Mouse (Mus musculus): ENCODE results near the gene Cep112.

Cep112 gene

GRCm38 (mm10) chr11:108424889-108425591 is at the start of gene Cep112:
Cep112 (plus strand) TSS chr11:108425192.
- Histone ChIP-seq H3K4me3 (replicated peaks; ENCODE audit: low read length) (peak within 1 kb of the TSS; percentile 87), H3K4me1 (replicated peaks; ENCODE audit: low read depth, low read length) (peaks cover 49% of the 10 kb centered on the region), H3K36me3 (ENCODE audit: insufficient read depth, low read length) (no peaks in the 10 kb centered on the region), H3K9me3 (ENCODE audit: low read length) (no peaks in the 10 kb centered on the region), H3K27me3 (ENCODE audit: insufficient read depth, low read length) (peaks cover 8% of the 10 kb centered on the region; the same call in 1 of the 2 replicates)
- TF ChIP-seq POU5F1 (IDR thresholded peaks at IDR 0.05; ENCODE audit: borderline replicate concordance, low read length) (no peak), NANOG (IDR thresholded peaks at IDR 0.05; ENCODE audit: borderline replicate concordance, low read length) (no peak), CTCF (conservative IDR thresholded peaks at IDR 0.05; ENCODE audit: low read length) (no peak)

- H3K36me3 ChIP-seq (ENCODE audit: insufficient read depth, low read length) = no peaks in the 10 kb centered on the region
- H3K27me3 ChIP-seq (ENCODE audit: insufficient read depth, low read length) = no peaks in the 10 kb centered on the region
These were observed 48.2 kb upstream of the Cep112 start for GRCm38 (mm10) chr11:108376815-108377214.

DNA sequence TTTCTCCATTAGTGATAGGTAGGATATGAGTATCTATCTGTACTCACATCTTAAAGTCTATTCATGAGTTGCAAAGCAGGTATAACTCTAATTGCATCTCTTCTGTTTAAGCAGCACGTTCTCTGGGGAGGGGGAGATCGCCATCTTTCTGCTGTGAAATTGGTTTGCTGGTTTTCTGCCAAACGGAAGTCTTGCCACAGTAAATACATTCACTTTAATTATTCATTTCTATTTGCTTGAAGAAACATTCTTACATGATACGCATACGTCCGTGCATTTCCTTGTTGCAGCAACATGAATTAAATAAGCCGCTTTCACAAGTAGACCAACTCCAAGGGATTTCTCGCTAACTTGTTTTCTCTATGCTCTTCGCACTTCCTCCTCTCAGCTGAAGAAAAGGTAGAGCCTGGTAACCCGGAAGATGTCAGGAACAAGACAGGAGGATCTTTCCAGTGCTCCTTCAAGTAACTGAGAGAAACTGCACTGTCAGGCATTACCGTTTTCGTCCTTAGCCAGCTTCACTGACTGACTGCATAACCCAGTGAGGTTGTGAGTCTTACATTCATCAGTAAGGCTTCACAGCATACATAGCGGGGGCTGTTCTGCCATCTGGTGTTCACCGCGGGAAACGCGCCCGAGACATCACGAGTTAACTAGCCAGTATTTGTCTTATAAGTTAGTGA is 47.2 kb upstream of the Cep112 start:
- H3K4me3 ChIP-seq (replicated peaks; ENCODE audit: low read length) = no peak overlapping the region
- TF ChIP-seq NANOG (IDR thresholded peaks at IDR 0.05; ENCODE audit: borderline replicate concordance, low read length) = no peak
- TF ChIP-seq POU5F1 (IDR thresholded peaks at IDR 0.05; ENCODE audit: borderline replicate concordance, low read length) = no peak
- TF ChIP-seq CTCF (conservative IDR thresholded peaks at IDR 0.05; ENCODE audit: low read length) = peak; percentile 79
- H3K36me3 ChIP-seq (ENCODE audit: insufficient read depth, low read length) = no peaks in the 10 kb centered on the region
- H3K4me1 ChIP-seq (replicated peaks; ENCODE audit: low read depth, low read length) = no peaks in the 10 kb centered on the region
- H3K9me3 ChIP-seq (ENCODE audit: low read length) = no peaks in the 10 kb centered on the region
- no peaks in the 10 kb centered on the region for H3K27me3 ChIP-seq (ENCODE audit: insufficient read depth, low read length)

More at GRCm38 (mm10) chr11:108376815-108377214, 48.2 kb upstream of the Cep112 start:
- TF ChIP-seq NANOG (IDR thresholded peaks at IDR 0.05; ENCODE audit: borderline replicate concordance, low read length) (no peak), POU5F1 (IDR thresholded peaks at IDR 0.05; ENCODE audit: borderline replicate concordance, low read length) (no peak), CTCF (conservative IDR thresholded peaks at IDR 0.05; ENCODE audit: low read length) (no peak)
- H3K9me3 ChIP-seq (ENCODE audit: low read length) = no peaks in the 10 kb centered on the region
- no peak overlapping the region for H3K4me3 ChIP-seq (replicated peaks; ENCODE audit: low read length)
- no peaks in the 10 kb centered on the region for H3K4me1 ChIP-seq (replicated peaks; ENCODE audit: low read depth, low read length)

- no peaks in the 10 kb centered on the region for H3K9me3 ChIP-seq (ENCODE audit: low read length)
- H3K27me3 ChIP-seq (ENCODE audit: insufficient read depth, low read length) = no peaks in the 10 kb centered on the region
- TF ChIP-seq CTCF (conservative IDR thresholded peaks at IDR 0.05; ENCODE audit: low read length) (no peak), NANOG (IDR thresholded peaks at IDR 0.05; ENCODE audit: borderline replicate concordance, low read length) (no peak), POU5F1 (IDR thresholded peaks at IDR 0.05; ENCODE audit: borderline replicate concordance, low read length) (no peak)
- H3K36me3 ChIP-seq (ENCODE audit: insufficient read depth, low read length) = no peaks in the 10 kb centered on the region
- H3K4me1 ChIP-seq (replicated peaks; ENCODE audit: low read depth, low read length) = no peaks in the 10 kb centered on the region
- no peak overlapping the region for H3K4me3 ChIP-seq (replicated peaks; ENCODE audit: low read length)
These were observed 46.6 kb upstream of the Cep112 start for GRCm38 (mm10) chr11:108378363-108378751.

DNA sequence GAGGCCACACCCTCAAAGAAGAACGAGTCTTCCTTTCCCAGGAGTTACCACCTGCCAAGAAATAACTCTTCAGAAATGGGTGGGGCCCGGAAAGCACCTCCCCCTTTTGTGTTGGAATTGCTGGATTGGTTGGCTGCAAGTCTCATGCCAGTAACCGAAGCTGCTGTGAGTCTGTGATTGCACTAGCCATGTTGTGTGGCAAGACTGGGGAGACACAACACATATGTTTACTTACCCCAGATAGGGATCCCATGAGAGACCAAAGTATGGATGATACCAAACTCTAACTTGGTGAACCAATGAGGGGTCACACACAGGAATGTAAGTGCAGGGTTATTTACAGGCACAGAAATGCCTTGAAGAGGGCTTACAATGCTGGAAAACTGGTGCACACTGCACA is 42.3 kb upstream of the Cep112 start:
- no peaks in the 10 kb centered on the region for H3K4me1 ChIP-seq (replicated peaks; ENCODE audit: low read depth, low read length)
- H3K4me3 ChIP-seq (replicated peaks; ENCODE audit: low read length) = no peak overlapping the region
- no peaks in the 10 kb centered on the region for H3K27me3 ChIP-seq (ENCODE audit: insufficient read depth, low read length)
- no peaks in the 10 kb centered on the region for H3K36me3 ChIP-seq (ENCODE audit: insufficient read depth, low read length)
- TF ChIP-seq POU5F1 (IDR thresholded peaks at IDR 0.05; ENCODE audit: borderline replicate concordance, low read length) (no peak), NANOG (IDR thresholded peaks at IDR 0.05; ENCODE audit: borderline replicate concordance, low read length) (no peak), CTCF (conservative IDR thresholded peaks at IDR 0.05; ENCODE audit: low read length) (no peak)
- no peaks in the 10 kb centered on the region for H3K9me3 ChIP-seq (ENCODE audit: low read length)

DNA sequence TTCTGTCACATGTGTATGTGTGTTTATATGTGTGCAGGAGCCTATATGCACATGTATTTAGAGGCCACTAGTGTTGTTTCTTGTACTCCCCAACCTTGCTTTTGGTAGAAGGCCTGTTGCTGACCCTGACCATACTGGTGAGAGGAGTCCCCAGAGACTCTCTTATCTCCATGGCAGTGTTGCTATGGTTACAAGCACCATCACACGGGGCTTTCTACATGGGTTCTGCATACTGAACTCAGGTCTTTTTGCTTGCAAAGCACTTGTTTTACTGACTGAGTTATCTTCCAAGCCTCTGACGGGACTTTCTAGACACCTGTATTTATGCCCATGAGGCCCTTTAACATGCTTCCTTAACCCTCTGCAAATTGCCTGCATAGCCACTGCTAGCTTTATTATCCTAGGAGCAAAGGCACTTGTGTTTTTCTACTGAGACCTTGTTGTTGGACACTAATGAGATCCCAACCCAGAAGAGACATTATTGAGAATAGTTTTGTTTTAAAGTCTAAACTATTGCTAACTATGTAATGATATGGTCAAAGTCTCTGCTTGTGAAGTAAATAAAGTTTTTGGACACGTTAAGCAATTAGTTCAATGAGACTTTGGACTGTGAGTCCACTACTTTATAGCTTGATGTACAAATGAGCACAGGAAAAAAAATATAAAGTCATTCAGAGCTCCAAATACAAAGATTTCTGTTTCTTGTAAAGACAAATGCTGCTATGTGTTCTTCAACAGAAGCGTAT is 39.9 kb upstream of the Cep112 start:
- Histone ChIP-seq H3K36me3 (ENCODE audit: insufficient read depth, low read length) (no peaks in the 10 kb centered on the region), H3K27me3 (ENCODE audit: insufficient read depth, low read length) (no peaks in the 10 kb centered on the region), H3K4me1 (replicated peaks; ENCODE audit: low read depth, low read length) (no peaks in the 10 kb centered on the region), H3K4me3 (replicated peaks; ENCODE audit: low read length) (no peak overlapping the region), H3K9me3 (ENCODE audit: low read length) (no peaks in the 10 kb centered on the region)
- TF ChIP-seq CTCF (conservative IDR thresholded peaks at IDR 0.05; ENCODE audit: low read length) = no peak
- TF ChIP-seq NANOG (IDR thresholded peaks at IDR 0.05; ENCODE audit: borderline replicate concordance, low read length) = no peak
- no peak for TF ChIP-seq POU5F1 (IDR thresholded peaks at IDR 0.05; ENCODE audit: borderline replicate concordance, low read length)

DNA sequence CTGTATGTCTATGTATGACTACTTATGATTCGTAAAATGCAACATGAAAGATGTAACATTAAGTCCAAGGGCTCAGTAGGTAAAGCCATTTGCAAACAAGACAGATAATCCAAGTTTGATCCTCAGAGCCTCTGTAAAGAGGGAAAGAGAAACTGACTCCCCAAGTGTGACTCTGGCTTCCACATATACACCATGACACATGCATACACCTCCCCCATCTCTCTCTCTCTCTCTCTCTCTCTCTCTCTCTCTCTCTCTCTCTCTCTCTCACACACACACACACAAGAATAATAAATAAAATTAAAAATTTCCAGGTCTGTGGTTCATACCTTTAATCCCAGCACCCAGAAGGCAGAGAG is 39.3 kb upstream of the Cep112 start:
- no peaks in the 10 kb centered on the region for H3K9me3 ChIP-seq (ENCODE audit: low read length)
- TF ChIP-seq NANOG (IDR thresholded peaks at IDR 0.05; ENCODE audit: borderline replicate concordance, low read length) (no peak), CTCF (conservative IDR thresholded peaks at IDR 0.05; ENCODE audit: low read length) (no peak), POU5F1 (IDR thresholded peaks at IDR 0.05; ENCODE audit: borderline replicate concordance, low read length) (no peak)
- H3K36me3 ChIP-seq (ENCODE audit: insufficient read depth, low read length) = no peaks in the 10 kb centered on the region
- no peaks in the 10 kb centered on the region for H3K4me1 ChIP-seq (replicated peaks; ENCODE audit: low read depth, low read length)
- H3K4me3 ChIP-seq (replicated peaks; ENCODE audit: low read length) = no peak overlapping the region
- H3K27me3 ChIP-seq (ENCODE audit: insufficient read depth, low read length) = no peaks in the 10 kb centered on the region

GRCm38 (mm10) chr11:108395061-108395460 is 29.9 kb upstream of the Cep112 start:
- TF ChIP-seq POU5F1 (IDR thresholded peaks at IDR 0.05; ENCODE audit: borderline replicate concordance, low read length) (no peak), NANOG (IDR thresholded peaks at IDR 0.05; ENCODE audit: borderline replicate concordance, low read length) (no peak)
- no peaks in the 10 kb centered on the region for H3K36me3 ChIP-seq (ENCODE audit: insufficient read depth, low read length)
- no peak overlapping the region for H3K4me3 ChIP-seq (replicated peaks; ENCODE audit: low read length)
- no peaks in the 10 kb centered on the region for H3K4me1 ChIP-seq (replicated peaks; ENCODE audit: low read depth, low read length)
- no peaks in the 10 kb centered on the region for H3K27me3 ChIP-seq (ENCODE audit: insufficient read depth, low read length)
- no peaks in the 10 kb centered on the region for H3K9me3 ChIP-seq (ENCODE audit: low read length)

Measured in E14TG2a.4 (cell line).